Mouse (Mus musculus) urinary bladder, postnatal 25 days (tissue): ENCODE data around the gene Gm21973.

Experiments
- DNase-seq: peaks from one replicate; pipeline ENCODE4 v3.0.0; 2022; ENCODE audit warnings: low spot score

Gm21973 gene

DNA sequence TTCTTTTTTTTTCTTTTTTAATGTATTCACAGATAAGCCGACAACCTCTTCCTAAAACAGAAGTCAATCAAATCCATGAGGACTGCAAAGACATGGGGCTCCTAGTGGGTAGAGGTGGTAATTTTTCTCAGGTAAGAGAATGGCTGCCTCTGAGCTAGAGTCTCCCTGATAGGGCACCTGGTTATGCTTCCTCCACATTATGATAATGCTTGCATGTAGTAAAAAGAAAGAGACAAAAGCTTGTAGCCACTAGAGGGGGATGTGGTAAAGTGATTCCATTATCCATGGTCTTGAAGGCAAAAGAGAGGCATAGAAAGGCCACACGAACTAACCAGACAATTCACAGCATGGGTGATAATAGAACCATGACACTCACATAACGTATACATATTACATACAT, 75.2 kb downstream of the Gm21973 start:
- no peak for DNase-seq

DNA sequence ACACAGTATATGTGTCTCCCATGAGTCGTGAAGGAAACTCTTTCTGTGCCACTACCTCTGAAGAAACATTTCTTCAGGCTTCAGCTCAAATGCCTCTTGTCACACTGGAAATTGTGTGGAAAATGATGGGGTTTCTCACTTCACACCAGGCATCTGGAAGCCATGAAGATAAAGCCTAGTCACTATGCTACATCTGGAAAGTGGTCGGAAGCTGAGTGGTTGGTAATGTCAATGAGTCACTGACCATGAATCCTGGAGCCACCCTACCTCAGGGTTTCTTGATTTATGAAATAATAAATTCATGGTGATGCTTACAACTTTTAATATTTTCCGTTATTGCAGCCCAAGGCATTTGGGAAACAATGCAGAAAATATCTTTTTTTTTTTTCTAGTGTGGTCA, 84.7 kb downstream of the Gm21973 start:
- DNase-seq, result no peak

DNA sequence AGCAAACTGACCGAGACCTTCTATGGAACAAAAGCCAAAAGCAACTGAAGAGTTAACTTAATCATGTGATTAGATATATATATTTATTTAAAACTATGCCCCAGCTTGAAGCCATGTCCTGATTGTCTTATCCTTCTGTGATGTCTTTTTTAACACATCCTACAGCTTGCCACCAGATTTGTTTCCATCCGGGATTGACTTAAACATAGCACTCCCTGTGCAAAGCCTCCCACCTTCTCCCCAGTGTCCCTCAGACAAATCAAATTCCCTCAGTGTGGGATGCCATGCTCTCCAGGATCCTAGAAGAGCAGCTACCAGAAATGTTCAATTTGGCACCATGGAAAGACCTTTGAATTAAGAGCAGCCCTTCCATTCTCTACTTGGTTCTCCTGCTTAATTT, 85.7 kb downstream of the Gm21973 start:
- DNase-seq, result no peak

DNA sequence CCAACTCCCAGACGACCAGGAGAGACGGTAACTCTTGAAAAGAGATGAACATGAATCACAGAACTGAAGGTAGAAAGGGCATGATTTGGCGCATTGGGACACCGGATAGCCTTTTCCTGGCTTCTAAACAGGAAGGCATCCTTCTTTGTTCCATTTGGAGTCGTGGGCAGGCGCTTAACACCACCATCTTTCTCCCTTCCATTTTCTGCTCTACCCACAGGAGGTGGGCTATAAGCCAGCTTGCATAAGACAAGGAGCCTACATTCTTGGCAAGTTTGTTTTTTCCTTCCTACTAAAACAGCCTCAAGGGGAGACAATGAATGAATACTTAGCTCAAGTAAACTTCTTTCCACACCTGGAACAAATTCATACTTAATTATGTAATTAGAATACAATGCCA, 88.5 kb downstream of the Gm21973 start:
- DNase-seq, result no peak

DNA sequence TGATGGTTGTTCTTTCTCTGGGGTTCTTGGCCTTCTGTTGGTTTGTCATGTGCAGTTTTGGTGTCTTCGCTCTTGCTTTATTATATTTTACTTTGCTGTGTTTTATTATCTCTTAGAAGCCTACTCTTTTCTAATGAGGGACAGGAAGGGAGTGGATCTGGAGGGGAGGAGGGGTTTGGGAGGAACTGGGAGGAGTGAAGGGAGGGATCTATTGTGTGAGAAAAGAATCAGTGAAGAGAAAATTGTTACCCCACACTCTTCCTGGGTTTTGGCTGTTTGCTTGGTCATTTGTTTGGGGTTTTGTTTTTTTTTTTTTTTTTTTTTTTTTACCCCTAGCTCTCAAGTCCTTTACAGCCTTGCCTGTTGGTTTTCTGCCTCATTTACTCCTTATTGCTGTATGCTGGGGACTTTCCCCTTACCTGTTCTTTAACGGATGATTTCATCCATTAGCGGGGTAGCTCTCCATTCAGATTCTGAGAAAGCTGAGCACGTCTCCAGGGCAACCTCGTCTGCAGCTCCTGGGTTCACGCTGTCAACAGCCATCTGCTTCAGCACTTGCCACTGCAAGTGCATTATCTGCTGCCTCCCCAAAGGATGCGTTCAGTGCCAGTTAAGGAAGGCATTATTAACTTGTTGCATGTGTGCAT, 96.1 kb downstream of the Gm21973 start:
- no peak for DNase-seq

DNA sequence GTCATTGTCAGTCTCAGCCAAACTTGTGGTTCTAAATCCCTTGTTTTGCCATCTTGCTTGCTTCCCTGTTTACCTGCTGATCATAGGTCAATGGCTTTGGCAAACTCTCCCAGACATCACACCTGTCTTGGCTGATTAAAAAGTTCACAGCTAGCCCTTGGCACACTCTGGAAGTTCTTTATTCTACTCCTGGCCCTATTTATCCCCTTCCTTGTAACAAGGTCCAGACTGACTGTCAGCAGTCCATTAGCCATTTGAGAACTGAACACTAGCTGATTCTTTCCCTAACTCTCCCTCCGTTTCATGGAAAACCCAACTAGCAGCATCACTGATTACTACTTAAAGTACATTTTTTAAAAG, 96.6 kb downstream of the Gm21973 start:
- no peak for DNase-seq
